Mouse (Mus musculus): ENCODE measurements around the gene Ambra1. TPM values are rescaled to one million over a fixed set of nuclear protein-coding genes. Genes with fewer than 3 reads are reported as not detected.
A peak's percentile ranks its signal among the peaks of the same experiment; 100 is the strongest.

The Ambra1 gene
- total RNA-seq, 2 experiments from 2014 or later, result 15.8 to 16.5 TPM

DNA sequence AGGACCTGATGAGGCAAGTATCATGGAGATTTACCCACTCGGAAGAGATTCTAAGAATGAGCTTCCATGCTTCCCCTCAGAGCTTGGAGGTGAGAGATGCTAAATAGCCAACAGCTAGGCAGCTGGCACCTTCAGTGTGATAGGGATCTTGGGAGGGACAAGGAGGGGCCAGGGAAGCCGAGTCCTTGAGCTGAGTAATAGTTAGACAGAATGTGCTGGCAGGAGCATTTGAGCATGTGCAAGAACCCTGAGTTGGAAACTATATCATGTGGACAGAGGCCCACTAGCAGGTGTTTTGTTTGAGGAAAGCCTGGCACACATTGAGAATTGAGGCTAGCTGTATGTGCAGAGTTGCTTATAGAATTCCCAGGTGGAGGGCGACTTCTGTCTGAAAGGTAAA lies 182.7 kb downstream of the Ambra1 start:
- ATAC-seq (replicated peaks; ENCODE audit: low FRiP score, poor library complexity, severe bottlenecking), result no peak

GRCm38 (mm10) chr2:91913328-91914110 lies 183.6 kb downstream of the Ambra1 start:
- ATAC-seq (replicated peaks; ENCODE audit: low FRiP score, poor library complexity, severe bottlenecking), result no peak

DNA sequence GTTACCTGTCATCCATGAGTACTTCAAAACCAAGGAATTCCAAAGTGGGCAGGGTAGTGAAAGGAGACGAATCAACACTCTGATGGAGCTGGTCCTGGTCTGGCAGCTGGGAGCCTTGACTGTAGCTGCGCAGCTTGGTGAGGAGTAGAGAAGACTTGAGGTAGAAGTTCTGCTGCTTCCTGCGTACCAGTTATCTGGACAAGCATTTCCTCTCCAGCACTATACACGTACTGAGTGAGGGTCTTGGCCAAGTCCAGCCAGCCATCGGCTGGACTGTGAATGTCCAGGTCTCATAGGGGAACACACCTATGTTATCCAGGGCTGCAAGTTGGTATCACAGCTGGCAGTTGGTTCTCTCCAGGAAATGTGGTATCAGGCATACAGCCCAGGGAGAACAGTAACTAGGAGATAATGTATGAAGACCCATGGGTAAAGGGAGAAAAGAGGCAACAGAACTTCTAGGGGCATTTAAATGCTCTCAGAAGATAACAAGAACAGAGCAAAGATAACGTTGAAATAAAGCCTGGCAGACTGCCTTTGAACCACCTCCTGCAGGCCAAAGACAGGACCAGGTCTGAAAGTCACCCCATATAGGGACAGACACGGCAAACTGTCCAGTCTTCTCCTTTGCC lies 186.5 kb downstream of the Ambra1 start:
- ATAC-seq (replicated peaks; ENCODE audit: low FRiP score, poor library complexity, severe bottlenecking), result no peak

DNA sequence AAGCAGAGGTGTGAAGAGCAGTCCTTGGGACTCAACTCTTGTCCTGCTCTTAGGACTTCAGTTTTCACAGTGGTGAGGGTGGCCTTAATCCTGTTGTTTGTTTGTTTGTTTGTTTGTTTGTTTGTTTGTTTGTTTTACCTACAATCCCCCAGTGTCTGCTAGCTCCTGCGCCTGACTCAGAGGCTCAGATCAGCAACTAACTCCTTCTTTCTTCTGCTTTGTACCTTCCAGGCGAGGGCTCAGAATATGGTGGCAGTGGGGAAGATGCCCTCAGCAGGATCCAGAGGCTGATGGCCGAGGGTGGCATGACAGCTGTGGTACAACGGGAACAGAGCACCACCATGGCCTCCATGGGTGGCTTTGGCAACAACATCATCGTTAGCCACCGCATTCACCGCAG lies 187.2 kb downstream of the Ambra1 start:
- ATAC-seq (replicated peaks; ENCODE audit: low FRiP score, poor library complexity, severe bottlenecking), result no peak

DNA sequence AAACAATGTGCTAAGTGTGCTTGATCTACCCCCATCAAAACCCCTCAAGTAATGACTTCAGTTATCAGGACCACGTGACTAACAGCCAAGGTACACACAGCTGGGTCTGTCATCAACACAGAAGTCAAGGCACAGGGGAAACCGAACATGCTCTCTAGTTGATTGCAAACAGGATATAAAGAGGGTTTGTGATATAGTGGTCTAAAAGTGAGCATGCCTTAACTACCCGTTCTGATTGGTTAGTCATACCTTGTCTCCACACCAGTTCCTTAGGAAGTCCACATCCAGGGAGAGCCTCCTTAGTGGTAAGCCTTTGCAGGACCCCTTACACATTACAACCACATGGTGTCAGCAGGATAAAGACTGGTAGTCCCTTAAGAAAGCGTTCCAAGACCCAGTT lies 190.2 kb downstream of the Ambra1 start:
- no peak for ATAC-seq (replicated peaks; ENCODE audit: low FRiP score, poor library complexity, severe bottlenecking)

DNA sequence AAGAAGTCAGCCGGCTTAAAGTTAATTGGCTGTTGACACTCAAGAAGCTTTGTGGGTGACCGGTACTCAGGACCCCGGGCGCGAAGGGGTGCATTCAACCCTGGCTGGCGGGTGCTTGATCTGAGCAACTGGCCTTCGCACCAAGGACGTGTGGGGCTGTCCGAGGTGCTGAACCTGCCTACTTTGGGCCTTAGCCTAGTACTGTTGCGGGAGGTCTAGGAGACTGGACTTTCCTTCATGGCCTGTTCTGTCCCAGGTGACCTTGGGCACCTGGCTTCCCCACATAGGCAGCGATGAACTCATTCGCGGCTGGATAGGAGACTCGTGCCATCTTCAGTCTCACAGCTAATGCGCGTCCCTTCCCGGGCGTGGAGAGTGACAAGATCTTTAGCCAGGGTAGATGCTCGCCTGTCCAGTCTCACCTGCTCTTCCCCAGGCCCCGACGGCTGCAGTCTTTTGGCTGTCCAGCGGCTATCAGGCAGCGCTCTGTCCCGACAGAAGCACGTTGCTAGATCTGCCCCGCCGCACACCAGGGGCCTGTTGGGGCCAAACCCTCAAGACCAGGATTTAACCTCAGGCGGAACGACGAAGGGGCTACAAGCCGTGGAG lies 191.4 kb downstream of the Ambra1 start:
- ATAC-seq (replicated peaks; ENCODE audit: low FRiP score, poor library complexity, severe bottlenecking), result no peak

GRCm38 (mm10) chr2:91921790-91922570 lies 192.0 kb downstream of the Ambra1 start:
- 0 out of 2 replicates have a peak, but pooled peaks have one; percentile 33 for ATAC-seq (replicated peaks; ENCODE audit: low FRiP score, poor library complexity, severe bottlenecking)

DNA sequence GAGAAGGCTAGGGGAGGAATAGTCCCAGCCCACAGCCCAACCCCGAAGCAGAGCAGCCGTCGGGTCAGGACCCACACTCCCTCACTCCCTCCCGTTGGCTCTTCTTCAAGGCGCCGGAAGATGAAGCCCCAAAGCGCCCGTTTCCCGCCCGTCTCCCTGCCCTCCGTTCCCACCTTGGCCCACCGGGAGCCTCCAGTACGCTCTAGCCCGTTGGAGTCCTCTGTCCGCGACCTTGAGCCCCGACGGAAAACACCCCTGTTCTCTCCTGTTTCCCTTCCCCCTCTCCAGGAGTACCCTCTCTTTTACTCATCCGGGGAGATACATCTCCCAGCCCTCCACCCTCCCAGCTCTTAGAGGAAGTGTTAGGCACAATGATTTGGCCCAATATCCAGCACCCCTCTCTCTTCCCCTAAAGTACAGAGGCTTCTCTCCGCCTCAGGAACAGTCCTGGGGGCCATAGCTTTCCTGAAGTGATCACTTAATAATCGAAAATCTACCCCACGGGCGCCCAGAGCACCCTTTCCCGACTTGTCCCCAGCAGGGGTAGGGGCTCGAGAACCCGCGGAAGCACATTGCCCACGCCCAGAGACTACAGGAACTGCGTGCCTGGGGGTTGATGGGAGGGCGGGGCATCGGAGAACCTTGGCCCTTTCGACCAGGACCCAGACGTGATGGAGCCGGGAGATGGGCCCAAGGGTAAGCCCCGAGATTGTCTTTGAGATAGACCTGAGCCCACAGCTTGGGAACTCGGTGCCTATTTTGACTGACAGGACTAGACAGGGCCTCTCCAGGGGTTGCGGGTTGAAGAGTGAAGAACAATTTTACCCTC lies 192.9 kb downstream of the Ambra1 start:
- no peak for ATAC-seq (replicated peaks; ENCODE audit: low FRiP score, poor library complexity, severe bottlenecking)

GRCm38 (mm10) chr2:91923415-91924337 lies 193.7 kb downstream of the Ambra1 start:
- ATAC-seq (replicated peaks; ENCODE audit: low FRiP score, poor library complexity, severe bottlenecking), result no peak

- no peak for ATAC-seq (replicated peaks; ENCODE audit: low FRiP score, poor library complexity, severe bottlenecking)
Measured at GRCm38 (mm10) chr2:91924726-91925125, 194.8 kb downstream of the Ambra1 start.

GRCm38 (mm10) chr2:91925442-91925841 lies 195.5 kb downstream of the Ambra1 start:
- no peak for ATAC-seq (replicated peaks; ENCODE audit: low FRiP score, poor library complexity, severe bottlenecking)

DNA sequence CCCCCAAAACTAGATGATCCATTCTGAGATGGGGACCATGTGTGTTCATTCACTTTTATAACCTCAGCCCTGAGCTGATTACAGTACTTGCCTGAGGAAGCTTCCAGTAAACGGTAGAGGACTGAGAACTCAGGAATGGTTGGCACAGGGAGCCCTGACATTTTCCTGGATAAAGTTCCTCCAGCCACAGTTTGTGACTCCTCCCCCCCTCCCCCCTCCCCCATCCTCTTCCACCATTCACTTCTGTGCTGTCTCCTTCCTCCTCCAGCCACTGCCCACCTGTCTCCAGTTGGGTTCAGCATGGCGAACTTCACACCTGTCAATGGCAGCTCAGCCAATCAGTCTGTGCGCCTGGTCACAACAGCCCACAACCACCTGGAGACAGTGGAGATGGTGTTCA lies 197.0 kb downstream of the Ambra1 start, which contains the start of gene Chrm4:
Gene Chrm4, plus strand, starts transcription at position 301 of the 400 bp plus-strand sequence.
- ATAC-seq (replicated peaks; ENCODE audit: low FRiP score, poor library complexity, severe bottlenecking), result no peak

GRCm38 (mm10) chr2:91927826-91928533 lies 198.0 kb downstream of the Ambra1 start:
- ATAC-seq (replicated peaks; ENCODE audit: low FRiP score, poor library complexity, severe bottlenecking), result peak; percentile 42

DNA sequence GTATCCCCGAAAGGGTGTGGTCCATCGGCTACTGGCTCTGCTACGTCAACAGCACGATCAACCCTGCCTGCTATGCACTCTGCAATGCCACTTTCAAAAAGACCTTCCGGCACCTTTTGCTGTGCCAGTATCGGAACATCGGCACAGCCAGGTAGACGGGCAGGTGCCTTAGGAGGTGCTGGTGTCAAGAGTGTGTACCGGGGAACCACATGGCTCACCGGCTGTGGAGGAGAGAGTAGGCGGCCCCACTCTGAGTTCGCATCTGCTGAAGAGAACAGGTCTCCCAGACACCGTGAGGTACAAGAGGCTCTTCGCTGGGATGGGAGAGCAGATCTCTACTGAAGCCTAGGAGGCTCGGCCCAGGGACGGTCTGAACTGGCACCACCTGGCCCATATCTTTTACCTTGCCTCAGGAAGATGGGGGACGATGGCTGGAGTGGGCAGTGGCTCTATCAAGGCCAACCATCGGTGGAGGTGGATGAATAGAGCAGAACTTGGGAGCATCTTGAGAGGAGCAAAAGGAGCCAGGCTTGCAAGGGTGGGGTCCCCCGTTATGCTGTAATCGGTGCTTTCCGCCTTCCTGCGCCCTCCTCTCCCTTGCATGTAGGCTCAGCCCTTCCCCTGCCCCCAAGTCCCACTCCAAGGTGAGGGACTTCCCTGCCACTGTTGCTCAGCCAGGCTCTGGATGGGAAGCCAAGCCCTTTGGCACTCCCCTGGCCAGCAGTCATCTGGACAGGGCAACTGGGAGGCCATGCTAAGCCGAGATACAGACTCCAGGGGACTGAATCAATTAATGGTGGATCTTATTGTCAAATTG lies 198.8 kb downstream of the Ambra1 start:
- ATAC-seq (replicated peaks; ENCODE audit: low FRiP score, poor library complexity, severe bottlenecking), result no peak

DNA sequence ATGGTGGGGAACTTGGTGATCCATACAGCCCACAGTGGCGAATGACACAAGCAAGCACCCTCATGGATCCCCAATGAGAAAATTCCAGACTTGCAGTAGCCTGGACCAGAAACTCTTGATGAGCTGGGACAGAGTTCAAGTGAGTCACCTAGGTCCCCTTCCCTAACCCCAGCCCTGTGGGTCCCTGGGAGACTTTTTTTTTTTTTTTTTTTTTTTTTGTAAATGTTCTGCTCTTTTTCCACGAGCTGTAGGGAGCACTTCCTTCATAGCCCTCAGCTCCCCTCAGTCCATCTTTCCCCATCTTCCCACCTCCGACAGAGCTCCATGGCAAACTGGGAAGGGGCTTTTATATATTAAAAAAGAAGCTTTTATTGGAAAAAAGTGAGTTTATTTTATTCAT lies 199.5 kb downstream of the Ambra1 start:
- ATAC-seq (replicated peaks; ENCODE audit: low FRiP score, poor library complexity, severe bottlenecking), result no peak

- ATAC-seq (replicated peaks; ENCODE audit: low FRiP score, poor library complexity, severe bottlenecking), result no peak
Measured at GRCm38 (mm10) chr2:91929936-91930335, 200.0 kb downstream of the Ambra1 start.

GRCm38 (mm10) chr2:91930761-91931291 lies 200.9 kb downstream of the Ambra1 start:
- no peak for ATAC-seq (replicated peaks; ENCODE audit: low FRiP score, poor library complexity, severe bottlenecking)

Measured in erythroblast, adult 5-6 weeks (primary cell).